Mouse (Mus musculus): Measurements from ENCODE around the gene Dis3l2. TPM values are rescaled to one million over a fixed set of nuclear protein-coding genes. Genes with fewer than 3 reads are reported as not detected.

Gene Dis3l2
- polyA plus RNA-seq, 1 experiment from 2014 or later, result 13.5 TPM

- DNase-seq (ENCODE audit: low spot score), result no peak
- 0 out of 2 replicates have a peak, but pooled peaks cover 9% of the 10 kb centered on the region for H3K27me3 ChIP-seq (replicated peaks; ENCODE audit: insufficient read depth, low read length)
- TF ChIP-seq CTCF (IDR thresholded peaks at IDR 0.05) (no peak), EP300 (IDR thresholded peaks at IDR 0.05) (no peak)
- ATAC-seq, result no peak
- no peak overlapping the region for H3K4me2 ChIP-seq (replicated peaks; ENCODE audit: low read depth, low read length)
- peaks cover 8% of the 10 kb centered on the region; the same call in 1 of the 2 replicates for H3K4me1 ChIP-seq (ENCODE audit: insufficient read depth, low read depth, low read length)
- WGBS, result 58% methylated on average over 9 of the region's 9 CpGs
- no peaks in the 10 kb centered on the region for H3K36me3 ChIP-seq (ENCODE audit: insufficient read depth, low read length)
- H3K9ac ChIP-seq (replicated peaks; ENCODE audit: low read depth), result no peak overlapping the region
- H3K27ac ChIP-seq (ENCODE audit: low read length), result no peak overlapping the region
- H3K4me3 ChIP-seq (ENCODE audit: low read depth, low read length), result no peak overlapping the region
- H3K9me3 ChIP-seq (ENCODE audit: low read length), result no peaks in the 10 kb centered on the region
Observed at GRCm38 (mm10) chr1:86674385-86674784, 29.2 kb upstream of the Dis3l2 start.

- H3K36me3 ChIP-seq (ENCODE audit: insufficient read depth, low read length), result no peaks in the 10 kb centered on the region
- no peak overlapping the region for H3K4me2 ChIP-seq (replicated peaks; ENCODE audit: low read depth, low read length)
- WGBS, result 80% methylated on average over 12 of the region's 12 CpGs
- H3K9ac ChIP-seq (replicated peaks; ENCODE audit: low read depth), result no peak overlapping the region
- H3K27ac ChIP-seq (ENCODE audit: low read length), result no peak overlapping the region
- TF ChIP-seq EP300 (IDR thresholded peaks at IDR 0.05) (no peak), CTCF (IDR thresholded peaks at IDR 0.05) (no peak)
- peaks cover 3% of the 10 kb centered on the region; the same call in 1 of the 2 replicates for H3K4me1 ChIP-seq (ENCODE audit: insufficient read depth, low read depth, low read length)
- ATAC-seq (no peak), DNase-seq (ENCODE audit: low spot score) (no peak)
- no peak overlapping the region for H3K4me3 ChIP-seq (ENCODE audit: low read depth, low read length)
- no peaks in the 10 kb centered on the region for H3K9me3 ChIP-seq (ENCODE audit: low read length)
- H3K27me3 ChIP-seq (replicated peaks; ENCODE audit: insufficient read depth, low read length), result 0 out of 2 replicates have a peak, but pooled peaks cover 7% of the 10 kb centered on the region
Observed at GRCm38 (mm10) chr1:86675126-86675525, 28.5 kb upstream of the Dis3l2 start.

DNA sequence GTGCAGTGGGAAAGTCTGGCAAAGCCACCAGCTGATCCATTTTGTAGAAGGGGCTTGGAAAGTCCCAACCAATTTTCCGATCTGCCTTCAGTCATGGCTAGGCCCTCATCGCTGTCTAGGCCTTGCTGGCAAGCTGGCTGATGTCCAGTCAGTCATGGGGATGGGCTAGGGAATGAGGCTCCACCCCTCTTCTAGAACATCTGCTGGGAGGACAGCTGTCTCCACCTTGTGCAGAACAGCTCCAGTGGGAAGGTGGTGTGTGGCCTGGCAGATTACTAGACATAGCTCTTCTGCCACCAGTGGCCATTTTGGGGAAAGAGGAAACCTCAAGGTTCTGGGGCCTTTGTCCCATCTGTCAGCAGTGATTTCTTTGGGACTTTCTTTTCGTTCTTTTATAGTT lies 26.0 kb upstream of the Dis3l2 start:
- H3K4me1 ChIP-seq (ENCODE audit: insufficient read depth, low read depth, low read length), result no peaks in the 10 kb centered on the region
- H3K27ac ChIP-seq (ENCODE audit: low read length), result no peak overlapping the region
- WGBS, result 75% methylated on average over 3 of the region's 3 CpGs
- H3K36me3 ChIP-seq (ENCODE audit: insufficient read depth, low read length), result no peaks in the 10 kb centered on the region
- H3K27me3 ChIP-seq (replicated peaks; ENCODE audit: insufficient read depth, low read length), result no peaks in the 10 kb centered on the region
- ATAC-seq (no peak), DNase-seq (ENCODE audit: low spot score) (no peak)
- no peak for TF ChIP-seq CTCF (IDR thresholded peaks at IDR 0.05)
- no peak for TF ChIP-seq EP300 (IDR thresholded peaks at IDR 0.05)
- H3K9me3 ChIP-seq (ENCODE audit: low read length), result no peaks in the 10 kb centered on the region
- H3K9ac ChIP-seq (replicated peaks; ENCODE audit: low read depth), result no peak overlapping the region
- H3K4me2 ChIP-seq (replicated peaks; ENCODE audit: low read depth, low read length), result no peak overlapping the region
- H3K4me3 ChIP-seq (ENCODE audit: low read depth, low read length), result no peak overlapping the region

- no peaks in the 10 kb centered on the region for H3K4me1 ChIP-seq (ENCODE audit: insufficient read depth, low read depth, low read length)
- no peaks in the 10 kb centered on the region for H3K36me3 ChIP-seq (ENCODE audit: insufficient read depth, low read length)
- no peaks in the 10 kb centered on the region for H3K27me3 ChIP-seq (replicated peaks; ENCODE audit: insufficient read depth, low read length)
- H3K4me3 ChIP-seq (ENCODE audit: low read depth, low read length), result no peak overlapping the region
- WGBS, result 84% methylated on average over 10 of the region's 10 CpGs
- TF ChIP-seq CTCF (IDR thresholded peaks at IDR 0.05) (no peak), EP300 (IDR thresholded peaks at IDR 0.05) (no peak)
- ATAC-seq (no peak), DNase-seq (ENCODE audit: low spot score) (no peak)
- no peak overlapping the region for H3K9ac ChIP-seq (replicated peaks; ENCODE audit: low read depth)
- H3K9me3 ChIP-seq (ENCODE audit: low read length), result no peaks in the 10 kb centered on the region
- H3K27ac ChIP-seq (ENCODE audit: low read length), result no peak overlapping the region
- no peak overlapping the region for H3K4me2 ChIP-seq (replicated peaks; ENCODE audit: low read depth, low read length)
Observed at GRCm38 (mm10) chr1:86678667-86679066, 24.9 kb upstream of the Dis3l2 start.

- H3K4me2 ChIP-seq (replicated peaks; ENCODE audit: low read depth, low read length), result no peak overlapping the region
Observed at GRCm38 (mm10) chr1:86687236-86687635, 16.4 kb upstream of the Dis3l2 start.

DNA sequence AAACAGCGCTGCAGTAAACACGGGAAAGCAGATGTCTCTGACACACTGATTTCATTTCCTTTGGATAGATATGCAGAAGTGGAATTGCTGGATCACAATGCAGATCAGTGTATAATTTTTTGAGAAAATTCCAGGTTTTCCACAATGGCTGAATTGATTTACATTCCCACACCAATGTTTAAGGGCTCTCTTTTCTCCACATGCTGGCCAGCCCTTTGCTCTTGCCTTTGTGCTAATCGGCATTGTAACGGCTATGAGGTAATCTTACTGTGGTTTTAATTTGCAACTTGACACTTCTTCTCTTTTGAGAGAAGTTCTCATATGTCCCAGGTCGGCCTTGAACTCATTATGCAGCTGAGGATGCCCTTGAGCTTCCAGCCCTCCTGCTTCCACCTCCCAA lies 12.6 kb upstream of the Dis3l2 start:
- no peaks in the 10 kb centered on the region for H3K9me3 ChIP-seq (ENCODE audit: low read length)
- no peaks in the 10 kb centered on the region for H3K36me3 ChIP-seq (ENCODE audit: insufficient read depth, low read length)
- no peak overlapping the region for H3K9ac ChIP-seq (replicated peaks; ENCODE audit: low read depth)
- no peaks in the 10 kb centered on the region for H3K27me3 ChIP-seq (replicated peaks; ENCODE audit: insufficient read depth, low read length)
- H3K4me3 ChIP-seq (ENCODE audit: low read depth, low read length), result no peak overlapping the region
- no peak overlapping the region for H3K4me2 ChIP-seq (replicated peaks; ENCODE audit: low read depth, low read length)
- DNase-seq (ENCODE audit: low spot score) (no peak), ATAC-seq (no peak)
- no peak overlapping the region for H3K27ac ChIP-seq (ENCODE audit: low read length)
- H3K4me1 ChIP-seq (ENCODE audit: insufficient read depth, low read depth, low read length), result no peaks in the 10 kb centered on the region
- WGBS, result 73% methylated on average over 5 of the region's 5 CpGs
- no peak for TF ChIP-seq CTCF (IDR thresholded peaks at IDR 0.05)
- no peak for TF ChIP-seq EP300 (IDR thresholded peaks at IDR 0.05)

More at GRCm38 (mm10) chr1:86687236-86687635, 16.4 kb upstream of the Dis3l2 start:
- H3K4me3 ChIP-seq (ENCODE audit: low read depth, low read length), result no peak overlapping the region
- H3K36me3 ChIP-seq (ENCODE audit: insufficient read depth, low read length), result no peaks in the 10 kb centered on the region
- no peaks in the 10 kb centered on the region for H3K27me3 ChIP-seq (replicated peaks; ENCODE audit: insufficient read depth, low read length)
- TF ChIP-seq CTCF (IDR thresholded peaks at IDR 0.05) (no peak), EP300 (IDR thresholded peaks at IDR 0.05) (no peak)
- no peaks in the 10 kb centered on the region for H3K4me1 ChIP-seq (ENCODE audit: insufficient read depth, low read depth, low read length)
- H3K27ac ChIP-seq (ENCODE audit: low read length), result no peak overlapping the region
- WGBS, result 76% methylated on average over 4 of the region's 4 CpGs
- no peak overlapping the region for H3K9ac ChIP-seq (replicated peaks; ENCODE audit: low read depth)
- no peaks in the 10 kb centered on the region for H3K9me3 ChIP-seq (ENCODE audit: low read length)
- DNase-seq (ENCODE audit: low spot score) (no peak), ATAC-seq (no peak)

DNA sequence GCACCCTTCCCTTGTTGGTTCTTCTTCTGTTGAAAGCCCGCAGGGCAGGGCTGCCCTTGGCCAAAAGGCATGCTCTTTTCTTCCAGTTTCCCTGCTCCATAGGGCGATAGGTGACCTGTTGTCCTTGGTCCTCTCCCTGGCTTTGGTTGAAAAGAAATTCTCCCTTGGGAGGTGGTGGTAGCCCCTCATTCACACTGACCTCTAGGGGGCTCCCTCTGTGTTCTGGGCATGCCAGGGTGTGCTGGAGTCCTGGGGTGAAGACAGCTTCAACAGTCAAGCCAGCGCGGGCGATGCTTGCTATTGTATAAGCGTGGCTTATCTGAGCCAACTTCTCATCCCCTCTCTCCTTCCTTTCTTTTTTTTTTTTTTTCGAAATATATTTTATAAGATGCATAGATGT lies 6.7 kb upstream of the Dis3l2 start:
- Histone ChIP-seq H3K4me2 (replicated peaks; ENCODE audit: low read depth, low read length) (no peak overlapping the region), H3K36me3 (ENCODE audit: insufficient read depth, low read length) (no peaks in the 10 kb centered on the region), H3K27me3 (replicated peaks; ENCODE audit: insufficient read depth, low read length) (no peaks in the 10 kb centered on the region), H3K9me3 (ENCODE audit: low read length) (no peaks in the 10 kb centered on the region), H3K27ac (ENCODE audit: low read length) (no peak overlapping the region), H3K9ac (replicated peaks; ENCODE audit: low read depth) (no peak overlapping the region), H3K4me3 (ENCODE audit: low read depth, low read length) (no peak overlapping the region), H3K4me1 (ENCODE audit: insufficient read depth, low read depth, low read length) (no peaks in the 10 kb centered on the region)
- ATAC-seq, result no peak
- peak; percentile 16 for DNase-seq (ENCODE audit: low spot score)
- WGBS, result 43% methylated on average over 7 of the region's 7 CpGs
- TF ChIP-seq CTCF (IDR thresholded peaks at IDR 0.05) (peak; percentile 51), EP300 (IDR thresholded peaks at IDR 0.05) (no peak)

All from lung, postnatal 0 days (tissue).